Comparison of ENCODE assay signal across 19 mouse cellular contexts in the genomic region with DNA sequence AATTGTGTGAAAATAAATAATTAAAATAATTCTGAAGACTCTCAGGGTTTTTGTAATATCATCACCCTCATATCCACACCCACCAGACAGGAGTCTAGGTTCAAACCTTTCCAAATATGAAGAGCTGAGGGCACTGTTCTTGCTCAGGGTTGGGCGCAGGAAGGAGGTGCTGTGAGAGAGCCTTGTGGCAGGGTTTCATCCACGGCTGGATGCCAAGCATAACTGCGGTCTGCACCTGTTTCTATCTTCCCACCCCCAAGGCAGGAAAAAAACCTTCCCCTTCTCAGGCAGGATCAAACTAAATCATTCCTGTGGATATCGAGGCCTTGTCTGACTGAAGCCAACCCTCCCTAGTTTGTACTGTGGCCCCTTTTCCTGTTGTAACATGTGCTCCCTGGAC.
DNase-seq lines count a peak whose midpoint lies in the region; ATAC-seq lines count a peak whose summit lies in the region.
"Had no signal": no experiment of that assay in that cellular context is flagged by ENCODE, and none has a peak within 500 bp of the region (broad histone marks: within the 10 kb centered on the region; RNA-seq: fewer than 3 reads in every experiment).

No protein-coding gene starts in this region.

- peak; percentile 93 for DNase-seq in brain, adult 2 months (ENCODE audit: low read depth, low spot score)
- DNase-seq in cerebellum, adult 11 months, result peak; percentile 83
- peak; percentile 80 for DNase-seq in cerebellum, adult 8-10 months
- DNase-seq in cerebellum, postnatal 14 days, result peak; percentile 88 to 91
- no peak for DNase-seq in kidney, postnatal 25 days
- DNase-seq in frontal cortex, postnatal 36 days (ENCODE audit: low spot score in 2 of 2), result no peak
- DNase-seq: adrenal gland, adult 2 months; adrenal gland, postnatal 25 days; gastrocnemius, adult 2 months; gastrocnemius, postnatal 25 days; heart, postnatal 10 days; heart, postnatal 4 days; kidney, adult 8-10 months had no signal

- ATAC-seq in megakaryocyte, adult 5-6 weeks (ENCODE audit: poor library complexity, severe bottlenecking), result no peak
- ATAC-seq: forebrain, embryonic 16.5 days; hindbrain, embryonic 16.5 days; inflammation-experienced regulatory T-cells, adult 6 months; intestine, postnatal 0 days; Patski had no signal

Comparison
In these comparisons a context has a peak if more than half of its experiments do, and no peak if none do; other contexts are left out.
1. DNase-seq: peak in brain, adult 2 months (single experiment), cerebellum, adult 11 months (single experiment), cerebellum, adult 8-10 months (single experiment) and cerebellum, postnatal 14 days (2 of 2); none in kidney, postnatal 25 days (0 of 2) and frontal cortex, postnatal 36 days (0 of 2).